Mouse (Mus musculus): ENCODE measurements around the gene Hoxc5. TPM values are rescaled to one million over a fixed set of nuclear protein-coding genes. Genes with fewer than 3 reads are reported as not detected.
A peak's percentile ranks its signal among the peaks of the same experiment; 100 is the strongest.

The Hoxc5 gene
- polyA plus RNA-seq, 1 experiment from 2014 or later, result not detected

- DNase-seq (ENCODE audit: low spot score, missing footprints) (peak; percentile 94), ATAC-seq (ENCODE audit: low FRiP score) (no peak)
- Histone ChIP-seq H3K4me2 (no peak overlapping the region), H3K9me3 (ENCODE audit: control insufficient read depth, low read length) (no peaks in the 10 kb centered on the region), H3K9ac (ENCODE audit: low read length) (no peak overlapping the region), H3K27ac (ENCODE audit: low read depth, low read length) (no peak overlapping the region), H3K27me3 (ENCODE audit: control insufficient read depth, insufficient read depth, low read length) (peaks cover 97% of the 10 kb centered on the region), H3K4me1 (ENCODE audit: control insufficient read depth, insufficient read depth, low read length) (no peaks in the 10 kb centered on the region), H3K4me3 (ENCODE audit: low read depth, low read length) (no peak overlapping the region), H3K36me3 (ENCODE audit: control insufficient read depth, insufficient read depth, low read length) (no peaks in the 10 kb centered on the region)
- 1% methylated on average over 21 of the region's 21 CpGs for WGBS
Observed at GRCm38 (mm10) chr15:102972254-102972653, 5.0 kb downstream of the Hoxc5 start.

DNA sequence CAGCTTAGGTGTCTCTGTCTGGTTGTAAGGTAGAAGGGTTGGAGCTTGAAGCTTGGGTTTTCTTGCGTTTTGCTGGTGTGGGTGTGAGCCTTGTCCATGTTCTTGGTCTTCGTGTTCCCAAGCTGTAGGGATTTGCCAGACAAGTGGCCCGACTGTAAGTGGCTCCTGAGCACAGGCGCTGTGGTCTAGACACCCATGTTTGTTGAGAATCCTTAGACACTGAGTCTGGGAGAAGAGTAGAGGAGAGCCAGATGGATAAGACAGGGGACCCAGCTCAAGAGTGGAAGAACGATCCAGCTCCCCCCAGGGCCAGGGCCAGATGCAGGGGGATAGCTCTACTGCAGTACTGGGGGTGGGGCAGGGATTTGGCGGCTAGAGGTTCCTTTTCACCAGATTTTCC, 5.5 kb downstream of the Hoxc5 start:
- Histone ChIP-seq H3K9me3 (ENCODE audit: control insufficient read depth, low read length) (no peaks in the 10 kb centered on the region), H3K4me3 (ENCODE audit: low read depth, low read length) (no peak overlapping the region), H3K36me3 (ENCODE audit: control insufficient read depth, insufficient read depth, low read length) (no peaks in the 10 kb centered on the region), H3K4me1 (ENCODE audit: control insufficient read depth, insufficient read depth, low read length) (no peaks in the 10 kb centered on the region), H3K9ac (ENCODE audit: low read length) (no peak overlapping the region), H3K27me3 (ENCODE audit: control insufficient read depth, insufficient read depth, low read length) (peaks cover 97% of the 10 kb centered on the region), H3K27ac (ENCODE audit: low read depth, low read length) (no peak overlapping the region), H3K4me2 (no peak overlapping the region)
- WGBS, result 0% methylated on average over 6 of the region's 6 CpGs
- ATAC-seq (ENCODE audit: low FRiP score), result no peak
- peak; percentile 92 for DNase-seq (ENCODE audit: low spot score, missing footprints)

DNA sequence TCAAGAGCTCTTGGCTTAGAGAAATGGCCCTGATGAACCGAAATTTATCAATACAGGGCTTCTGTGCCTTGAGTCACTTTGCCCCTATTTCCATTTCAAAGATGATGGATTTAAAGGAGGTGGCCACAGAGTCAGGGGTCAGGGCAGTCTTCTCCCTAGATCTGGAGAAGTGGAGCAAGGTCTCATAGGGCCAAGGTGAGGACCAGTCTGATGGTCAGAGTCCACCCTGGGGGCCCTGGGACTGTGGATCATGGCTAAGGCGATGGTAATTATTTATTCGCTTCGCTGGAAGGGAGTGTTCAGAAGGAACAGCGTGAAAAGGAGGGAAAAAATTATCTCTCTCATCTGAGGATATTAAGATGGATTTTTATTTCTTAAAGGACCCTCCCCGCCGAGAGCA, 7.8 kb downstream of the Hoxc5 start:
- Histone ChIP-seq H3K9ac (ENCODE audit: low read length) (no peak overlapping the region), H3K9me3 (ENCODE audit: control insufficient read depth, low read length) (no peaks in the 10 kb centered on the region), H3K27me3 (ENCODE audit: control insufficient read depth, insufficient read depth, low read length) (peaks cover 98% of the 10 kb centered on the region), H3K4me2 (no peak overlapping the region), H3K4me1 (ENCODE audit: control insufficient read depth, insufficient read depth, low read length) (no peaks in the 10 kb centered on the region), H3K4me3 (ENCODE audit: low read depth, low read length) (no peak overlapping the region), H3K36me3 (ENCODE audit: control insufficient read depth, insufficient read depth, low read length) (no peaks in the 10 kb centered on the region), H3K27ac (ENCODE audit: low read depth, low read length) (no peak overlapping the region)
- no peak for DNase-seq (ENCODE audit: low spot score, missing footprints)
- no peak for ATAC-seq (ENCODE audit: low FRiP score)
- 3% methylated on average over 7 of the region's 7 CpGs for WGBS

DNA sequence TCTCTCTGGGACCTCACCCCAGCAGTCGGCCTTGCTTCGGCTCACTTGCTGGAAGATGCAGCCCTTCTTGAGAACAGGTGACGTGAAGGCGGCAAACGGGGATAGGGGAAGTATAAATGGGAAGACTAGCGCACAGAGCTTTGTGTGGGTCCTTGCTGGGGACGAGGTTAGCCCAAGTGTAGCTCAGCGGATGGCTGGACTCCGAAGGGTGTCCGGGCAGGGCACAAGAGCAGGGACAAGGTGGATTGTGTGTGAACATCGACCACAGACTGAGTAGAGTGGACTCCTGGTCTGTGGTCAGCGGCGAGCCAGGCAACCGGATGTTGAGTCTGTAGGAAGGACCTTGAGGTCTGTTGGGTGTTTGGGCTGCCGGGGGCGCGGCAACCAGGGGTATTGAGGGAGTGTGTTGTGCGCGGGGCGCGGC, 8.5 kb downstream of the Hoxc5 start:
- WGBS, result 1% methylated on average over 21 of the region's 21 CpGs
- DNase-seq (ENCODE audit: low spot score, missing footprints) (peak; percentile 95), ATAC-seq (ENCODE audit: low FRiP score) (no peak)
- peaks cover 98% of the 10 kb centered on the region for H3K27me3 ChIP-seq (ENCODE audit: control insufficient read depth, insufficient read depth, low read length)
- no peak overlapping the region for H3K4me3 ChIP-seq (ENCODE audit: low read depth, low read length)
- H3K9me3 ChIP-seq (ENCODE audit: control insufficient read depth, low read length), result no peaks in the 10 kb centered on the region
- H3K4me1 ChIP-seq (ENCODE audit: control insufficient read depth, insufficient read depth, low read length), result no peaks in the 10 kb centered on the region
- H3K4me2 ChIP-seq, result no peak overlapping the region
- no peak overlapping the region for H3K9ac ChIP-seq (ENCODE audit: low read length)
- no peak overlapping the region for H3K27ac ChIP-seq (ENCODE audit: low read depth, low read length)
- H3K36me3 ChIP-seq (ENCODE audit: control insufficient read depth, insufficient read depth, low read length), result no peaks in the 10 kb centered on the region

- under 1% methylated on average over 16 of the region's 20 CpGs for WGBS
- Histone ChIP-seq H3K27ac (ENCODE audit: low read depth, low read length) (no peak within 1 kb of the TSS), H3K4me3 (ENCODE audit: low read depth, low read length) (no peak within 1 kb of the TSS), H3K36me3 (ENCODE audit: control insufficient read depth, insufficient read depth, low read length) (no peaks in the 10 kb centered on the region), H3K9ac (ENCODE audit: low read length) (no peak within 1 kb of the TSS), H3K9me3 (ENCODE audit: control insufficient read depth, low read length) (no peaks in the 10 kb centered on the region), H3K4me1 (ENCODE audit: control insufficient read depth, insufficient read depth, low read length) (no peaks in the 10 kb centered on the region; the same call in 1 of the 2 replicates), H3K27me3 (ENCODE audit: control insufficient read depth, insufficient read depth, low read length) (peaks cover 98% of the 10 kb centered on the region), H3K4me2 (no peak within 1 kb of the TSS)
- no peak for ATAC-seq (ENCODE audit: low FRiP score)
- no peak for DNase-seq (ENCODE audit: low spot score, missing footprints)
Observed at GRCm38 (mm10) chr15:102976171-102976570, 8.9 kb downstream of the Hoxc5 start, which contains the start of gene Hoxc9. Hoxc9 (plus strand) TSS chr15:102976439.

GRCm38 (mm10) chr15:102976631-102977422, 9.6 kb downstream of the Hoxc5 start:
- WGBS, result under 1% methylated on average over 37 of the region's 37 CpGs
- Histone ChIP-seq H3K9me3 (ENCODE audit: control insufficient read depth, low read length) (no peaks in the 10 kb centered on the region), H3K4me2 (no peak overlapping the region), H3K36me3 (ENCODE audit: control insufficient read depth, insufficient read depth, low read length) (no peaks in the 10 kb centered on the region), H3K4me3 (ENCODE audit: low read depth, low read length) (no peak overlapping the region), H3K4me1 (ENCODE audit: control insufficient read depth, insufficient read depth, low read length) (peaks cover 5% of the 10 kb centered on the region; the same call in 1 of the 2 replicates), H3K27me3 (ENCODE audit: control insufficient read depth, insufficient read depth, low read length) (peaks cover 98% of the 10 kb centered on the region), H3K27ac (ENCODE audit: low read depth, low read length) (no peak overlapping the region), H3K9ac (ENCODE audit: low read length) (no peak overlapping the region)
- no peak for ATAC-seq (ENCODE audit: low FRiP score)
- DNase-seq (ENCODE audit: low spot score, missing footprints), result peak; percentile 96

DNA sequence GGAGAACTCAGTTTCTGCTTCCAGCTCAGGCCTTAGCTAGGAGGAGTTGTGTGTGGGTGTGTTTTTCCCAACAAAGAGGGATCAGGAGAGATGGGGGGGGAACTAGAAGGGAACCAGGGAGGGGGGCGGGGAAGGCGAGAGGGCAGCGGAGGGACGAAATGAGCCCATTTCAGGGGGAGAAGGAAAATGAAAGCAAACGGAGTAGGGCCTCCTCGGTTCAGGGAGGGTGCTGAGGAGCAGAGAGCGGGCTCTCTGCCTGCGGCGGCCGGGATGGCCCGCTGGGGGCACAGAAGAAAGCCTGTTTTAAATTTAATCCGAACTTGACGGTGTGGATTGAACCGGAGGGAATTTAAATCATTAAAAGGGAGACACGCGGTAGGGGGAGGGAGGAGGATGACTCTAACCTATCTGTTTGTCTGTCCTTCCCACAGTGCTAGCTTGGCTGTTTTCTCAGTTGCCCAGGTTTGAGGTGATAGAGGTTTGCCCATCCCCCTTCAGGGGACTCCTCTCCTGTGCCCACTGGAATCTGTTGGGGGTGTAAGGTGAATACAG, 10.3 kb downstream of the Hoxc5 start:
- WGBS, result under 1% methylated on average over 15 of the region's 16 CpGs
- Histone ChIP-seq H3K4me1 (ENCODE audit: control insufficient read depth, insufficient read depth, low read length) (peaks cover 5% of the 10 kb centered on the region; the same call in 1 of the 2 replicates), H3K4me3 (ENCODE audit: low read depth, low read length) (no peak overlapping the region), H3K27me3 (ENCODE audit: control insufficient read depth, insufficient read depth, low read length) (peaks cover 98% of the 10 kb centered on the region), H3K36me3 (ENCODE audit: control insufficient read depth, insufficient read depth, low read length) (no peaks in the 10 kb centered on the region), H3K4me2 (no peak overlapping the region), H3K27ac (ENCODE audit: low read depth, low read length) (no peak overlapping the region), H3K9me3 (ENCODE audit: control insufficient read depth, low read length) (no peaks in the 10 kb centered on the region), H3K9ac (ENCODE audit: low read length) (no peak overlapping the region)
- no peak for ATAC-seq (ENCODE audit: low FRiP score)
- DNase-seq (ENCODE audit: low spot score, missing footprints), result peak; percentile 95

GRCm38 (mm10) chr15:102978615-102979515, 11.6 kb downstream of the Hoxc5 start:
- 3% methylated on average over 13 of the region's 13 CpGs for WGBS
- Histone ChIP-seq H3K27ac (ENCODE audit: low read depth, low read length) (no peak overlapping the region), H3K4me3 (ENCODE audit: low read depth, low read length) (no peak overlapping the region), H3K4me2 (no peak overlapping the region), H3K9me3 (ENCODE audit: control insufficient read depth, low read length) (no peaks in the 10 kb centered on the region), H3K36me3 (ENCODE audit: control insufficient read depth, insufficient read depth, low read length) (no peaks in the 10 kb centered on the region), H3K4me1 (ENCODE audit: control insufficient read depth, insufficient read depth, low read length) (peaks cover 5% of the 10 kb centered on the region; the same call in 1 of the 2 replicates), H3K9ac (ENCODE audit: low read length) (no peak overlapping the region), H3K27me3 (ENCODE audit: control insufficient read depth, insufficient read depth, low read length) (peaks cover 98% of the 10 kb centered on the region)
- DNase-seq (ENCODE audit: low spot score, missing footprints) (no peak), ATAC-seq (ENCODE audit: low FRiP score) (no peak)
